Mouse (Mus musculus) liver, postnatal 0 days (tissue): Measurements from ENCODE around the gene Dpp8.

ENCODE experiments used
- CTCF ChIP-seq: sonication (generic); IDR thresholded peaks from 2 replicates; pipeline ENCODE4 v1.5.1; 2016; ENCODE audit warnings: antibody characterized with exemption, low read depth
- EP300 ChIP-seq: IDR thresholded peaks from 2 replicates; pipeline ENCODE4 v1.6.1; 2016; ENCODE audit warnings: antibody characterized with exemption, low read depth, mild to moderate bottlenecking

- TF ChIP-seq CTCF: peak; percentile 66
- TF ChIP-seq EP300: no peak
Observed at GRCm38 (mm10) chr9:65128123-65128815, 96.1 kb downstream of the Dpp8 start.
